ENCODE assay signal across 23 mouse cellular contexts in the genomic region with DNA sequence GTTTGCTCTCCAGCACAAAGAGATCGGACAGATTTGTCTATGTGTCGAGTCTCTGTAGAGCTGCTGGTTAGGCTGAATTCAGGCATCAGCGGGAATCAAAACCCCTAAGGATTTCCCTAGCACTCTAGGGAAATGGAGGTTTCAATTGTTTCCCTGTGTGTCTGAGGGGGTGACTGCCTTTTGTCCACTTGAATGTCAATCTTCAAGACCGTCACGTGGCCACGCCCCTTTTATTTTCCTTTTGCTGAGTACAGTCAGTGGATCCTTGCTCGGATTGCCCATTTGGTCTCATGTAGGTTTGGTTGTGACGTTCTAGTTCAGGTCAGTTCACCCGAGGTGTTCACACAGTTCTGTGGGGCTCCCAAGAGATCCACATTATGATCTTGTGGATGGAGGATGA.
A peak's percentile ranks its signal among the peaks of the same experiment; 100 is the strongest.
DNase-seq lines count a peak whose midpoint lies in the region; ATAC-seq lines count a peak whose summit lies in the region.
"Had no signal": no experiment of that assay in that cellular context is flagged by ENCODE, and none has a peak within 500 bp of the region (broad histone marks: within the 10 kb centered on the region; RNA-seq: fewer than 3 reads in every experiment).

No protein-coding gene starts in this region.

- ATAC-seq in midbrain, embryonic 11.5 days (ENCODE audit: low FRiP score): no peak
- ATAC-seq: CD4-positive, CD25-positive, alpha-beta regulatory T cell, adult 4 months; forebrain, embryonic 15.5 days; hindbrain, embryonic 16.5 days; intestine, embryonic 15.5 days had no signal

- H3K9me3 ChIP-seq in midbrain, embryonic 11.5 days (ENCODE audit: control insufficient read depth, low read length): no peaks in the 10 kb centered on the region
- no peaks in the 10 kb centered on the region for H3K9me3 ChIP-seq in midbrain, embryonic 10.5 days (replicated peaks)
- no peaks in the 10 kb centered on the region for H3K9me3 ChIP-seq in limb, embryonic 10.5 days (replicated peaks)
- H3K9me3 ChIP-seq: embryonic facial prominence, embryonic 10.5 days; embryonic facial prominence, embryonic 13.5 days; forebrain, embryonic 12.5 days; forebrain, embryonic 15.5 days; hindbrain, embryonic 12.5 days; intestine, embryonic 15.5 days had no signal

- no peaks in the 10 kb centered on the region for H3K36me3 ChIP-seq in midbrain, embryonic 11.5 days (ENCODE audit: control insufficient read depth, insufficient read depth, low read length)
- no peaks in the 10 kb centered on the region for H3K36me3 ChIP-seq in midbrain, embryonic 10.5 days
- H3K36me3 ChIP-seq in limb, embryonic 10.5 days: no peaks in the 10 kb centered on the region
- H3K36me3 ChIP-seq: embryonic facial prominence, embryonic 10.5 days; embryonic facial prominence, embryonic 13.5 days; forebrain, embryonic 12.5 days; forebrain, embryonic 15.5 days; hindbrain, embryonic 12.5 days; intestine, embryonic 15.5 days had no signal

- no peaks in the 10 kb centered on the region for H3K27me3 ChIP-seq in midbrain, embryonic 11.5 days (ENCODE audit: control insufficient read depth, insufficient read depth, low read length)
- no peaks in the 10 kb centered on the region for H3K27me3 ChIP-seq in midbrain, embryonic 10.5 days (ENCODE audit: low read depth, poor library complexity, severe bottlenecking)
- H3K27me3 ChIP-seq in limb, embryonic 10.5 days (ENCODE audit: low read depth, poor library complexity, severe bottlenecking): no peaks in the 10 kb centered on the region
- H3K27me3 ChIP-seq: embryonic facial prominence, embryonic 13.5 days; forebrain, embryonic 12.5 days; forebrain, embryonic 15.5 days; hindbrain, embryonic 12.5 days; intestine, embryonic 15.5 days had no signal

- H3K4me1 ChIP-seq in midbrain, embryonic 11.5 days (ENCODE audit: control insufficient read depth, insufficient read depth, low read length): no peaks in the 10 kb centered on the region
- H3K4me1 ChIP-seq in midbrain, embryonic 10.5 days: 0 out of 2 replicates have a peak, but pooled peaks cover 5% of the 10 kb centered on the region
- peaks cover 18% of the 10 kb centered on the region for H3K4me1 ChIP-seq in limb, embryonic 10.5 days
- H3K4me1 ChIP-seq: embryonic facial prominence, embryonic 10.5 days had no signal

- DNase-seq in midbrain, embryonic 11.5 days (ENCODE audit: low spot score, missing footprints): peak; percentile 62
- no peak for DNase-seq in midbrain, embryonic 10.5 days (ENCODE audit: low spot score)
- peak; percentile 21 for DNase-seq in MN1 (ENCODE audit: low spot score)
- no peak for DNase-seq in limb, embryonic 10.5 days (ENCODE audit: low spot score)
- DNase-seq in spleen, adult 18-20 months: no peak
- no peak for DNase-seq in gastrocnemius, adult 8-10 months (ENCODE audit: low spot score in 2 of 2)
- DNase-seq: adrenal gland, postnatal 10 days; adrenal gland, postnatal 36 days; cerebellum, adult 18-20 months; cerebellum, adult 9-10 months; cerebellum, postnatal 14 days; gastrocnemius, postnatal 10 days; gastrocnemius, postnatal 36 days had no signal

- H3K4me3 ChIP-seq in midbrain, embryonic 11.5 days (ENCODE audit: low read depth, low read length): no peak overlapping the region
- no peak overlapping the region for H3K4me3 ChIP-seq in midbrain, embryonic 10.5 days
- no peak overlapping the region for H3K4me3 ChIP-seq in limb, embryonic 10.5 days
- H3K4me3 ChIP-seq: embryonic facial prominence, embryonic 10.5 days; embryonic facial prominence, embryonic 13.5 days; erythroblast, embryonic 14.5 days; forebrain, embryonic 12.5 days; forebrain, embryonic 15.5 days; hindbrain, embryonic 12.5 days; intestine, embryonic 15.5 days had no signal

- 80% methylated on average over 9 of the region's 9 CpGs for WGBS in midbrain, embryonic 11.5 days
- 84% methylated on average over 9 of the region's 9 CpGs for WGBS in midbrain, embryonic 10.5 days
- WGBS in limb, embryonic 10.5 days: 87% methylated on average over 9 of the region's 9 CpGs

- no peak overlapping the region for H3K4me2 ChIP-seq in midbrain, embryonic 11.5 days
- H3K4me2 ChIP-seq: embryonic facial prominence, embryonic 13.5 days; forebrain, embryonic 12.5 days; forebrain, embryonic 15.5 days; heart, embryonic 11.5 days; hindbrain, embryonic 12.5 days; intestine, embryonic 15.5 days had no signal

- H3K9ac ChIP-seq in midbrain, embryonic 11.5 days (ENCODE audit: low read length): no peak overlapping the region
- H3K9ac ChIP-seq: embryonic facial prominence, embryonic 13.5 days; forebrain, embryonic 12.5 days; forebrain, embryonic 15.5 days; hindbrain, embryonic 12.5 days; intestine, embryonic 15.5 days had no signal

- H3K27ac ChIP-seq in midbrain, embryonic 11.5 days (ENCODE audit: low read depth, low read length): no peak overlapping the region
- H3K27ac ChIP-seq in midbrain, embryonic 10.5 days (replicated peaks): no peak overlapping the region
- H3K27ac ChIP-seq in limb, embryonic 10.5 days: peak overlapping the region; percentile 23; the same call in 1 of the 2 replicates
- H3K27ac ChIP-seq: embryonic facial prominence, embryonic 10.5 days; embryonic facial prominence, embryonic 13.5 days; forebrain, embryonic 12.5 days; forebrain, embryonic 15.5 days; hindbrain, embryonic 12.5 days; intestine, embryonic 15.5 days had no signal

Comparison
In these comparisons a context has a peak if more than half of its experiments do, and no peak if none do; other contexts are left out.
1. DNase-seq: peak in midbrain, embryonic 11.5 days (single experiment) and MN1 (single experiment); none in midbrain, embryonic 10.5 days (single experiment), limb, embryonic 10.5 days (single experiment), spleen, adult 18-20 months (0 of 2) and gastrocnemius, adult 8-10 months (0 of 2).